Mouse (Mus musculus): ENCODE measurements at regions not wholly inside any gene's neighbourhood (a gene's known extent, or its start where the extent isn't known, plus 50 kb on each side); places are given as distances from the start of the nearest gene placed in this dataset.

DNA sequence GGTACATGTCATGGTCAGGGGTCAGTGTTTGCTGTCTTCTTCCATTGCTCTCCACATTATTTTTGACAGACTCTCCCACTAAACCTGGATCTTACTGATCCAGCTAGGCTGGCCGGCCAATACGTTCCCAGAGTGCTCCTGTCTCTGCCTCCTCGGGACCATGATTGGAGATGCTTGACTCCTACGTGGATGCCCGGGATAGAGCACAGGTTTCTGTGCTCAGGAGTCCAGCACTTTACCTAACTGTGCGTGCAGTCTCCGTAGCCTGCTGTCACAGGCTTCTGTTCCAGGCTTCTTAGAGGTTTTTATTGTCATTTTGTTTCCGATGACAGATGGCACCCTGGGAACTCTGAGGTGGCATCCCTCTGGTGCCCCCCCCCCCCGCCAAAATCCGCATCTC, 232.4 kb downstream of the Maf start:
- no peak for DNase-seq

DNA sequence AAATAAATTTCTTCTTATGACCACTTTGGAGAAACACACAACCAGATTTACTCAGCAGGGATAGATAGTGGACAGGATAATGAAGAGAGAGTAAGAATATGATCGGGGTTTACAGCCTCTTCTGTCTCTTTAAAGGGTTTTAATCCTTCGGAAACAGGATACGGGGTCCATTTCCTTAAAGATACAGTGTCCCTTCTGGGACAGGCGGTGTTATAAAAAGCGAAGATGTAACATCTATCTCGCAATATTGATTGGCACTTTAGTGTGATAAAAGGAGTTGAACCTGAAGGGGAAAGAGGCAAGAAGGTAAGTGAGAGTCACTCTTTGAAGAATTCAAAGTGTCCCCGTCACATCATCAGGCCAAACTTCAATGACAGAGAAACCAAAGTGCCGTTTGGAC, 233.6 kb downstream of the Maf start:
- no peak for DNase-seq

- no peak for DNase-seq
Measured at GRCm38 (mm10) chr8:115466553-115466952, 241.0 kb downstream of the Maf start.

DNA sequence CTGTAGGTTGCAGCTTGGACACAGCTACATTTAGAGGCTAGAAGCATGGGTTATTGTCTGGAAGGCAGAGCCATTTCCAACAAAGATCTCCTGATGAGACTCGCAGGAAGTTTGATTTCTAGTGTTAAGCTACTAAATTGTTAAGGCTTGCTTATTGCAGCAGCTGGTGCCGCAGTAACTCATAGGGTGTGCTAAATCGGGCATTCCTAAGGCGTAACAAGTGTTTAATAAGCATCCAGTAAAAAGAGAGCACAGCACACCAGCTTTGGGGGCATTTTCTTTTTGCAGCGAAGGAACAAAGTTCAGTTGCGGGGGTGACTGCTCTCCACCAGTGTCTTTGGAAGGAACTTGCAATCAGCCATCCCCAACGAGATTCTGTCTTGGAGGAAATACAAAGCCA, 241.5 kb downstream of the Maf start:
- no peak for DNase-seq

DNA sequence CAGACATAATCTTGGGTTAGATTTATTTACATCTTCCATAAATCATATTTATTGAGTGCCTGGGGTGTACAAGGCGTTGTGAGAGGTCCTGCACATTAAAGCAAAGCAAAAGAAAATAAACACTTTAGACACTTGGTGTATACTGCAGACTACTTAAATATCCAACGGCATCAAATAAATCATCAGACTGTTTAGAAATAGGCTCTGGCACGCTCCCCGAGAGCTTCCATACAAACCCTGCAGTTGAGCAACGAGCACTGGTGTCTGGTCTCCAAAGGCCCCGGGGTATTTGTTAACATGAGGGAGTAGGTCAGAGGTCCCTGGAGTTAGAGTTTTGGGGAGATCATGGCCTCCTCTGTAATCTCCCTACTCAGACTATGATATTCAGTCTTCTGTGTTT, 244.9 kb downstream of the Maf start:
- DNase-seq, result no peak

DNA sequence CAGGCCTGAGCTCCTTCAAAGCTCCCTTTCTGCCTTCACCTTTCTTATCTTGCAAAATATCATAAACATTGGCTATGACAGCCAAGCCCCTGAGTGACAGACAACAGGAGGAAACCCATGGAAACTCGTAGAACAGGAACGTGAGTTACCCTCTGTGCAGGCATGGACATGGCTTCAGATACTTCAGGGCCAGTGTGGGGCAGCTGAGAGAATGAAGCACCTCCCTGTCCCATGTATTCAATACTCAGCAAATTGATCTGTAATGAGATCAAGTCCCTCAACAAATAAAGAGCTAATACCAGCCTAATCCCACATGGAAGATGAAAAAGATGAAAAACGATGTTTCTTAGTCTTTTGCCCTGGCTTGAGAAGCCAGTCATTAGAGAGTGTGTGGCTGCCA, 249.5 kb downstream of the Maf start:
- DNase-seq, result no peak

DNA sequence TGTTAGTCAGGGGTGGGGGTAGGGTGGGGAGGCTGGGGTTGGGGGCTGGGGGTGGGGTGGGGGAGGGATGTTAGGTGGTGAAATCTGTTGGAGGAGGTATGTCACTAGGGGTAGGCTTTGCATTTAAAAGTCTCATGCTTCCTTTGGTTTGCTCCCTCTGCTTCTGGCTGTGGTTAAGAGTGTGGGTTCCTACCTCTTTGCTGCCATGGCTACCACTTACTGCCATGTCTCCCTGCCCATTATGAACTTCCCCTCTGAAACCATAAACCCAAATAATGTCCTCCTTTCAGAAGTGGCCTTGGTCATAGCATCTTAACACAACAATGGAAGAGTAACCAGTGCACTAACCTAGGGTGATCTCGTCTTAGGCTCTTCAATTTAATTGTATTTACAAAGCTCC, 256.8 kb downstream of the Maf start:
- DNase-seq, result no peak

DNA sequence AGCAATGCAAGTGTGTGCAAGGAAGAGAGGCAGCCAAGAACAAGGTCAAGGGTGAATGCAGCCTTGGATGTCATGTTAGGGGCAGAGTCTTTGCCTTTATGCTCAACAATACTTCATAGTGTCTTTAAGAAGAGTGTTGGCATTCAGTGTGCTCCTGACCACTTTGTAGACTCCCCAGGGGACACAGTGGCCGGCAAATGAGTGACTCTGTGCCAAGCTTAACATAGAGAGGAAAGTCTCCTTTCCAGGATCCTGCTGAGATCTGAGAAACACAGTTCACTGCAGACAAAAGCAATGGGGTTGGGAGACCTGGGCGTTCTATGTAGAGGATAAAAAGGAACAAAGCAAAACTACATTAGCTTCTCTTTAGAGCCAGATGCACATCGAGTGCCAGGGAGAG, 259.2 kb downstream of the Maf start:
- no peak for DNase-seq

GRCm38 (mm10) chr8:115444519-115444918, 263.1 kb downstream of the Maf start:
- no peak for DNase-seq

DNA sequence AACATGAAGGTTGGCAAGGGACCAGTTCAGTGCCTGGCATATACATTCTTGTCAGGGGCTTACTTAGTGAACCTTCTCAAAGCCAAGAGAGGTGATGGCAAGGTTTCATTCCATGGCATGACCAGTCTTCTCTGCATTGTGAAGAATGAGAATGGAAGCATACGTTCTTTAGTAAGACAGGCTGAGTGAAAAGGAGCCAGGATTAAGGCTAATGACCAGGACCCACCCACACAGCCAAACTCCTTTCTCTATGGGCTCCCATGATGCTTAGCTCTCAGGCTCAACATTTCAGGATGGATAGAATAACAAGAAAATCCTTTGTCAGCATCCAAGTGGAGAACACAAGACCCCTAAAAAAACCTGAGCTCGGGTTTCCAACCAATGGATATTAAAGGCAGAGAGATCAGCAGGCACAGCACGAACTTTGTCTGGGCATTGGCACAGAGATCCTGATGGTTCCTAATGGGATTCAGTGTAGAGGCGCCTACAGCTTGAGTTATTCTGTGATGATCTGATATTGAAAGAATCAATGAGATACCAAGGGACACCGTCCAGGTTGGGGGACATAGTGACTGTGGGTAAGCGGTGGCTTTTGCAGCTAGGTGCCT, 265.5 kb downstream of the Maf start:
- DNase-seq, result no peak

GRCm38 (mm10) chr8:115441323-115441722, 266.3 kb downstream of the Maf start:
- no peak for DNase-seq

- no peak for DNase-seq
Measured at GRCm38 (mm10) chr8:115440151-115440550, 267.4 kb downstream of the Maf start.

DNA sequence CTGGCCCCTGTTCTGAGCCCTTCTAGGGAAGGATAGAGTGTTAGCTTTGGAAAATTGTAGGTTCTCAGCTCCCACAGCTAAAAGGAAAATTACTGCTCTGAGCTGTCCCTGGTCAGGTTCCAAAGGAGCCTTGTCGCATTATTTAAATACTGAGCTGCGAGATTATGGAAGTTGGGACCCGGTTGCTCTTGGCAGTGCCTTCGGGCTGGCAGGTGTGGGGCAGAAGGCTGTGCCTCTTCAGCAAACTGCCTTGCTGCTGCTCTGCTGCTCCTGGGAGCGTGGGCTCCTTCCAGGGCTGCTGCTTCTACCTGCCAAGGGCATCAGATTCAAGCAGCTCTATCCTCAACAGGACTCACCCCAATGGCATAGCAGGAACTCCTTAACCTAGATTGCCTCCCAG, 268.1 kb downstream of the Maf start:
- no peak for DNase-seq

- no peak for DNase-seq
Measured at GRCm38 (mm10) chr8:115437956-115438355, 269.6 kb downstream of the Maf start.

DNA sequence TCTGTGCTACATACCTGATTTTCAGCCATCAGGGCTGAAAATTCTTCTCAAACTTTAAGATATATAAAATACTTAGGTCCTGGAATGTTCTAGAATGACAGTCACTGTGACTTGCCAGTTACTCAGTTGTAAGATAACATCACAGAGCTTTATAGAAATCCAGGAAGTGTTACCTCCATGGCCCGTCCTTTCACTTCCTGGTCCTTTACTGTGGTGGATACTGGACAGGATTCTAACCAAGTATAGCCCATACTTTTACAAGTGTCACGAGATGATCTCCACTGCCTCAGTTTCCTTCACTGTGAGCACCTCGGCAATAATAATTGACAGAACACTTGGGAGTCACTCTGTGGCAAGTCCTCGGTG, 271.3 kb downstream of the Maf start:
- DNase-seq, result no peak

- DNase-seq, result no peak
Measured at GRCm38 (mm10) chr8:115435720-115436355, 271.8 kb downstream of the Maf start.

DNA sequence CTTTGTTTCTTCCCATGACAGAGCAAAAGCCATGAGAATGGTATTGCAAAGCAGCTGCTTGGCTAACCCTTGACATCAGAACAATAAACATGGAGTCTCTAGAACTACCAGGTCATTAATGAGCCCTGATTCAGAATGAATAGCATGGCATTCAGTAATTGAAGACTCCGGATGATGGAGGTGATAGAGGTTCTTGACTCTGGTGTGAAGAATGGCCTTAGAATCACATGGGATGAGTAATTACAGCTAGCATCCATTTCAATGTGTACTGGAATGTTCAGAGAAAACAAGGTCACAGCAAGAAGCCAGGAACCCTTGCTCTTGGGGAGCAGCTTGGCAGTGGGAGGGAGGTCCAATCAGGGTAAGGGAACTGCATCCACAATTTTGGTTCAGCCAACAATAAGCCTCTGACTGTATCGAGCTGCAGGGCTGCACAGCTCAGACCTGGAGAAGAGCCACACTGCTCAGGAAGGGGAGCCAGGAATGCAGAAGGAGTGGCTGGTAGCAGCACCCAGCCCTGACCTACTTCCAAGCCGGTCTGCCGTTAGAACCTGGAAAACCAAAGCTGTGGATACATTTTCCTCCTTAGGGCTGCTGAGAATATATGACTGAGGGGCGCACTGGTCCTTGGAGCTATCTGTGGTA, 275.1 kb downstream of the Maf start:
- DNase-seq, result no peak

DNA sequence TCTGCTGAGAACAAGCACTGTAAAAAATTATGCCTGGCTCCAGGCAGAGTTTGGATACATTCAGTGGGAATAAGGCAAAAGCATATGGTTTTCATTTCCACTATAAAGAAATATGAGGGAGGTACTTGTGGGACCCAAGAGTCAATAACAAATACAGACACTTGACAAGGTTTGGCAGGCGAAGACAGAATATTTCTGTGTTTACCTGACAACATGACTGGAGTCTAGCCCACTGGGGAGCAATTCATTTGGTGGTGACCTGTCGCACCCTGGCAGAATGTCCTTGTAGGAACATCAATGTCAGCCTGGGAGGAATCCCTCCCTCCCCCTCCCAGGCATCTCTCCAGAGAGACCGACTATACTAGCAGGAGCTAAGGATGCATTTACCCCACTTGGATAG, 276.8 kb downstream of the Maf start:
- no peak for DNase-seq

DNA sequence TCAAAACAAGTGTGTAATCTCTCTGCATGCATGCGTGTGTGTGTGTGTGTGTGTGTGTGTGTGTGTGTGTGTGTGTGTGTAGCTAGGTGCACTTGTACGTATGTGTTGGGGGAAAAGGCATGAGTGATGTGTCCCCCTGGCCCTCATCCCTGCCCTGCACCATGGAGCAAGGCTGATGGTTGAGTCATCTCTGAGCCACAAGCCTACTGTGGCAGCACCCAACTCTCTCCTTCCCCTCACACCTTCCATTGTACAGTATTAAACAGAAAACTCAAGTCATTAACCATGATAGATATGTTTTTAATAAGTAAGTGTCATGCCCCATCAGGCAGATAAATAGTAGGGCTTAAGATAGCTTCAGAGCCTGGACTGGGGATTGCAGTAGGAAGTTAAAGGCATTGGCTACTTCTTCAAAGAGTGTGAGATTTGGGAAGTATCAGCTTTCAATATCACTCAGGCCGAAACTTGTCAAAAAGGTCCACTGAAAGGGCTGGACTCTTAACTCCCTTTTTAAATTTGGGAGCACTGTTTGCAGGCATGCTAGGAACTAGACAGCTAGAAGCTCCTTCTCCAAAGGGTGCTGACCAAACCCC, 278.2 kb downstream of the Maf start:
- DNase-seq, result no peak

DNA sequence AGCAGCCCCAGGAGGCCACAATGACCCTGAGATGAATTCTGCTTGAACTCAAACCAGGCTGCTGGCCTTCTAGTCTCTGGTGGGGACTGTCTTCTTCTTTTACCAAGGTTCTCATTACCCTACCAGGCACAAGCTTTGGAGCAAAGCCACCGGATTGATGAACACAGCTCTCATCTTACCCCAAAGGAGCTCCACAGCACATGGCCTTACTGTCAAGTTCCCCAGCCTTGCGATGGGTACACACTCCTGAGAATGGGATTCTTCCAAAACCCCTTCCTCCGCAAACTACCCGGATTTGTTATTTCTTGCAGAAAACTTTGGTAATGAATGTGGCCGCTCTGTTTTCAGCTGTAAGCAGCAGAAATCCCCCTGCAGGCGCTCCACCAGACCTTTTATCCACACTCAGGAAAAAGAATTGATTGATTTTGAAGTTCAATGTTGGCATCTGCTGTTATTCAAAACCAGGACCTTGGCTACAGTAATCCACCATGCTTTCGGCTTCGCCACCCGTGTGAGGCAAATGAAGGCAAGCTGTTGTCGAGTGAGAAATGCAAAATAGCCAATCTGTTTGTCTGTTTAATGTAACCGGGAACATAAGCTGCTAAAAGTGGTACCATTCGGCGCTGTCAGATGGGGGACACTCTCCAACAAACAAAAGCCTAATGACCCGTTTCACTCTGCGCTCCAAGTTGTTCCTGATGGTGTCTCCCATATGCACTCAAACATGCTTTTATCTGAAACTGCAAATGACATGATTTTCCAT, 278.9 kb downstream of the Maf start:
- no peak for DNase-seq

DNA sequence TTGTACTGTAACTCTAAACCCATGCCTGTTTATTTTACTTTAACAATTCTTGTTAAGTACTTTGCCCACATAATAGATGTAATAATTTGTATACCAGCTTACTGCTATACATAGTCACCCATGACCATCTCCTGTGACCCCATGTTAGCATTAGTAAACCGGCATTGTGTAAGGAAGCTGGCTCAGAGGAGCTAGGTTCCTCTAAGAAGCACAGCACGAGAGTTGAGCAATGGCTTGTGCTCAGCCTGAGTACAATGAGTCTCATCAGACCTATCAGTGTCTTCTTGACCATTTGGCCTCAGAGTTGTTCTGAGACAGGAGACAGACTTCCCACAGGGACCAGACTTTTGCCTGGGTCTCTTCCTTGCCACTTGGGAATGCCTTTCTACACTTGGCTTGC, 279.6 kb downstream of the Maf start:
- no peak for DNase-seq

DNA sequence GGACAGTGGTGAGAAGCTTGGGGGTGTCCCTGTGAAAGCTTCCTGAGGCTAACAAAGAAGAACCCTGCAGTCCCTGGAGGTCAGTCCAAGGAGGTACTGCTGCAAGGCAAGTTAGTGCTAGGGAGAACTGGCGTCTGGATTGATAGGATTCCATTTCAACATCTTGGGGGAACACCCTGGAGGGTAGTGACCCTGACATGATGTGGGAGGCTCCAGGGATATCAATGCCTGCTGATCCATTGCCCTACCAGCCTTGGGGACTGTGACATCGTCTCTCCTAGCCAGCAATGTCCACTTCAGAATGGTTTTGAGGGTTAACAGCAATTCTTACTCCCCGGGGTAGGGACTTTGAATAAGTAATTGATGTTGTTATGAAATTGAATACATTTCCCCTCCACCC, 280.1 kb downstream of the Maf start:
- no peak for DNase-seq

GRCm38 (mm10) chr8:115426543-115426942, 281.1 kb downstream of the Maf start:
- DNase-seq, result no peak

DNA sequence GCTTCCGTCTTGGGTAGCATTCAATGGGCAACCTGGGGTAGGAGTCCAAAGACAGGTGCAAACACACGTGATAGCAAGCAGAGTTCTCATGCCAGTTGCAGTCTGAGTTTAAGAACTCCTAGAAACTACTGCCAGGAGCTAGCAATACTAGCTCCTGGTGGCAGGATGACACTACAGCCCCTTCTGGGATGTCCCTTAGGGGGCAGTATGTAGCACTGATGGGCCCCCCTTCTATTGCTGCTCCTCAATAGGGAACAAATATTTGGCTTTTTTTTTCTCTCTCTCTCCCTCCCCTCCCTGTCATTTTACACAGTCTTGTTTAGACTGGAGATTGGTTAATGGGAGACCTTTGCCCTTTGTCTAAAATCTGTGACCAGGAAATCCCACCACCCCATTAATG, 282.2 kb downstream of the Maf start:
- no peak for DNase-seq

Measured in thymus, adult 18-20 months (tissue).